Mouse (Mus musculus) intestine, postnatal 0 days (tissue): Measurements from ENCODE around the gene Cdk13. TPM values are rescaled to one million over a fixed set of nuclear protein-coding genes. Genes with fewer than 3 reads are reported as not detected.

Source experiments
- ATAC-seq: fragments of 200-750 bp; cut with Nextera tagmentation; 2 replicates; pipeline ENCODE4 v1.8.0; 2017; ENCODE audit warnings: mild to moderate bottlenecking, moderate TSS enrichment, moderate library complexity
- H3K27ac ChIP-seq: fragments of 300-500 bp; sonication (generic); 2 replicates; pipeline ENCODE4 v1.5.1; 2014; ENCODE audit warnings: mild to moderate bottlenecking, low read depth, low read length, moderate library complexity
- H3K27me3 ChIP-seq: fragments of 300-500 bp; sonication (generic); replicated peaks from 2 replicates; pipeline ENCODE4 v1.6.1; 2014; ENCODE audit warnings: low read length, mixed read lengths; ENCODE audit not compliant: control insufficient read depth, insufficient read depth
- H3K36me3 ChIP-seq: fragments of 300-500 bp; sonication (generic); 2 replicates; pipeline ENCODE4 v1.6.1; 2014; ENCODE audit warnings: mild to moderate bottlenecking, moderate library complexity; ENCODE audit not compliant: control insufficient read depth, insufficient read depth
- H3K4me1 ChIP-seq: fragments of 300-500 bp; sonication (generic); replicated peaks from 2 replicates; pipeline ENCODE4 v1.6.1; 2014; ENCODE audit warnings: antibody characterized with exemption, low read length, mixed read lengths; ENCODE audit not compliant: control insufficient read depth, insufficient read depth
- H3K4me2 ChIP-seq: fragments of 300-500 bp; sonication (generic); replicated peaks from 2 replicates; pipeline ENCODE4 v1.6.1; 2014; ENCODE audit warnings: low read depth, mild to moderate bottlenecking, moderate library complexity
- H3K4me3 ChIP-seq: fragments of 300-500 bp; sonication (generic); 2 replicates; pipeline ENCODE4 v1.5.1; 2014; ENCODE audit warnings: low read depth, low read length
- H3K9ac ChIP-seq: fragments of 300-500 bp; sonication (generic); 2 replicates; pipeline ENCODE4 v1.6.1; 2014; ENCODE audit warnings: mild to moderate bottlenecking, low read depth, low read length
- H3K9me3 ChIP-seq: fragments of 300-500 bp; sonication (generic); 2 replicates; pipeline ENCODE4 v1.6.1; 2016; ENCODE audit warnings: mixed run types; ENCODE audit not compliant: control insufficient read depth
- CTCF ChIP-seq: sonication (generic); IDR thresholded peaks from 2 replicates; pipeline ENCODE4 v1.5.1; 2016; ENCODE audit warnings: low read depth, mild to moderate bottlenecking, control low read depth, antibody characterized with exemption, moderate library complexity
- WGBS: fragments of 180-500 bp; shearing (Covaris S2); extraction: QIAGEN DNeasy Blood & Tissue Kit; methylation state at CpG from one replicate; pipeline ENCODE4 v1.1.7; 2014; 5-methylcytosine and 5-hydroxymethylcytosine counted together
- polyA plus RNA-seq: library from polyadenylated mRNA; unstranded; fragments of >200 nt; fragmentation: Nextera tagmentation; extraction: Ambion mirVana; gene quantifications from 2 replicates; pipeline ENCODE4 v1.2.1, GENCODE M21; 2015

The Cdk13 gene
- polyA plus RNA-seq, 1 experiment from 2014 or later: 10.7 TPM

DNA sequence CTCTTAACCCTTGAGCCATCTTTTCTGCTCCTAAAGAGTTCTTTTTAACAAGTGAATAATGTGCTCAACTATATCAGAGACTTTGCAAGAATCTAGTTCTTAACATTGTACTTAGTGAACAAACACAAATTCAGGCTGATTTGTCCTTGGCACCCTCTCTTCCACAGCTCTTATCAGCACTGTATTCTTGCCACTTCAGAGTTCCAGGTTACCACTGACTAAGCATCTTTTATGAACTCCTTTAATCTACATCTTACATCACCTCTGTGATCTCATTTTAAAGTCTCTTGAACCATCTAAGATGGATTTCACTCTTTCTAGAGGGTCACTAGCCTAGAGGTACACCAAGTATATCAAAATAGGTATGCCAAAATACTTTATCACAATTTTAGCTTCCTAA, 29.5 kb downstream of the Cdk13 start:
- Histone ChIP-seq H3K4me3 (no peak overlapping the region), H3K9me3 (no peaks in the 10 kb centered on the region), H3K4me1 (no peaks in the 10 kb centered on the region), H3K27ac (no peak overlapping the region), H3K36me3 (peaks cover 5% of the 10 kb centered on the region; the same call in 1 of the 2 replicates), H3K9ac (no peak overlapping the region), H3K4me2 (no peak overlapping the region), H3K27me3 (no peaks in the 10 kb centered on the region)
- ATAC-seq: no peak
- no peak for TF ChIP-seq CTCF

DNA sequence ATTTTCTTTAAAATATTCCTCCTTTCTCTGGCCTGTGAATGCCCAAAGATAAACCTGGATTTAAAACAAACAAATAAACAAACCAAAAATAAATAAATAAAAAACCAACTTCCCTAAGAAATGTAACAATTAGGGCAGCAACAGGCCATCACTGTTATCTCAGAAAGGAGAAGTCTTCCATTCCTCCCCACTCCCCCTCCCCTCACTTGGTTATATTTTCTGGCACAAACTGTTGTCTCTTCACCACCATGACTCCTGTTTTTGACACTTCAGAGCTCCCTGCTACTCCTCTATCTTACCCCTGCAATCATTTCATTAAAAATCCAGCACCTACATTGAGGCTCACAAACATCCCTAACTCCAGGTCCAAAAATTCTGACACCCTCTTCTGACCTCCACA, 31.8 kb downstream of the Cdk13 start:
- no peak for ATAC-seq
- Histone ChIP-seq H3K4me1 (no peaks in the 10 kb centered on the region), H3K27me3 (no peaks in the 10 kb centered on the region), H3K9me3 (no peaks in the 10 kb centered on the region), H3K27ac (no peak overlapping the region), H3K36me3 (peaks cover 5% of the 10 kb centered on the region; the same call in 1 of the 2 replicates), H3K4me3 (no peak overlapping the region), H3K4me2 (no peak overlapping the region), H3K9ac (no peak overlapping the region)
- TF ChIP-seq CTCF: no peak

DNA sequence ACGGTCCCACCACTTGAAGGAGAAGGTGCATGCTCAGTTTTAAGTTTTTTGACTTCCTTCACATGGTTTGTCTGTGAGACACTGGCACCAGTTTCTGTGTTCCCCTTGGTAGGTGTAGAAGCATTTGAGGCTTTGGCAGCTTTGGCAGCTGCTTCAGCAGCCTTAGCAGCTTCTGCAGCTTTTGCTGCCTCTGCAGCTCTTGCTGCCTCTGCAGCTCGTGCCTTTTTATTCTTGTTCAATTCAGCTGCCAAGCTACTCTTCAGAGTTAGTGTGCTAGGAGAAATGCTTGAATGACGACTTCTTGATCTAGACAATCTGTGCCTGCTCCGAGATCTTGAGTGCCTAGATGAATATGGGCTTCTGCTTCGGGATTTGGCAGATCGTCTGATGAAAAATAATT, 32.3 kb downstream of the Cdk13 start:
- WGBS: 71% methylated on average over 6 of the region's 6 CpGs
- Histone ChIP-seq H3K27ac (no peak overlapping the region), H3K4me2 (no peak overlapping the region), H3K4me1 (no peaks in the 10 kb centered on the region), H3K4me3 (no peak overlapping the region), H3K36me3 (peaks cover 5% of the 10 kb centered on the region; the same call in 1 of the 2 replicates), H3K27me3 (no peaks in the 10 kb centered on the region), H3K9ac (no peak overlapping the region), H3K9me3 (no peaks in the 10 kb centered on the region)
- no peak for TF ChIP-seq CTCF
- ATAC-seq: no peak

DNA sequence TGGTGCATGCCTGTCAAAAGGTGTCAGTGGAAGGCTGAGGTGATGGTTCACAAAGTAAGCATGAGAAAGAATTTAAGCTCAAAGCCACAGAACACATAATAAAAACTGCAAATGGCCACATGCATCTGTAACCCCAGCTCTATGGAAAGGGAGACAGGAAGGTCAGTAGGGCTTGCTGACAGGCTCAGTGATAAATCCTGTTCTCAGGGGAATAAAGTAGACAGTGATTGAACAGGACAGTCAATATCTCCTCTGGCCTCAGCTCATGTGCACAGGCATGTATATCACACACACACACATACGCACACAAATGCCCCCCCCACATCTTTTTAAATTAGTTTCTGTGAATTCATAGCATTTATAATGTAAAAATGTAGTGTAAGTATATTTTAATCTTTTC, 42.5 kb downstream of the Cdk13 start:
- ATAC-seq: no peak
- Histone ChIP-seq H3K36me3 (peaks cover 19% of the 10 kb centered on the region; the same call in 1 of the 2 replicates), H3K4me2 (no peak overlapping the region), H3K27me3 (no peaks in the 10 kb centered on the region), H3K4me1 (no peaks in the 10 kb centered on the region), H3K4me3 (no peak overlapping the region), H3K9ac (no peak overlapping the region), H3K9me3 (no peaks in the 10 kb centered on the region), H3K27ac (no peak overlapping the region)
- WGBS: 97% methylated on average over 1 of the region's 1 CpGs
- TF ChIP-seq CTCF: no peak

DNA sequence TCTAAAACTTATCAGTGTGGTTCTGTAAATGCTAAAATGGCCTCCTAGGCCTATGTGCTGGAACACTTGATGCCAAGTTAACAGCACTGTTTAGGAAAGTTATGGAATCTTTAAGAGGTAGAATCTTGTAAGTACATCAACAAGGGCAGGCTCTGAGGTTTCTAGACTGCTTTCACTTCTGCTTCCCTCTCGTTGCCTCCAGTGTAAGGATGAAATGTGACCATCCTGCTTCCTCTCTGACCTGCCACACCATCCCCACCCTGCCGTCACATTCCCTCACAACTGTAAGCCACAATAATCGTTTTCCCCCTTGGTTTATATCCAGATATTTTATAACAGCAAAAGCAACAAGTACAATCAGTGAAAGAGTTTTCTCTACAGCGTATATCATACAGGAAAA, 49.9 kb downstream of the Cdk13 start:
- 78% methylated on average over 4 of the region's 4 CpGs for WGBS
- TF ChIP-seq CTCF: no peak
- Histone ChIP-seq H3K9ac (no peak overlapping the region), H3K36me3 (peaks cover 10% of the 10 kb centered on the region; the same call in 1 of the 2 replicates), H3K4me3 (no peak overlapping the region), H3K4me2 (no peak overlapping the region), H3K27ac (no peak overlapping the region), H3K9me3 (no peaks in the 10 kb centered on the region), H3K27me3 (no peaks in the 10 kb centered on the region), H3K4me1 (no peaks in the 10 kb centered on the region)
- ATAC-seq: no peak

DNA sequence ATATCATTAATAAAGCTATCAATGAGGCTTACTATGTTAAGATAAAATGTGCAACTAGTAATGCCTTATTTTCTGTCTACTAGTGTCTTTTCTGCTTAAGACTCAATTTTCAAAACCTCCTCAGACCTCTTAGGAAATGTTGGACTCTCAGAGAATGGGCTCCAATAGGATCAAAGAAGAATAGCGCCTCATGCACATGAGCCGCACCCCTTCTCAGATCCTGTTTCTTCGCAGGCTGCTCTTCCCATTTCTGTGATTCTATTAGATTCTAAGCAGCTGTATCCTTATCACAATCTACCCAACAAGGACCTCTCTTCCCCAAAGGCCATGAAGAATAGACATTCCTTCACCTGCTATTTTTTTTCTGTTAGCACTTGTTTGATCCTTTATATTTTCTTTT, 76.1 kb downstream of the Cdk13 start:
- H3K9ac ChIP-seq: no peak overlapping the region
- H3K27ac ChIP-seq: no peak overlapping the region
- WGBS: 89% methylated on average over 3 of the region's 3 CpGs
- no peak for ATAC-seq
- H3K4me3 ChIP-seq: no peak overlapping the region
- H3K36me3 ChIP-seq: peaks cover 12% of the 10 kb centered on the region
- H3K9me3 ChIP-seq: no peaks in the 10 kb centered on the region
- TF ChIP-seq CTCF: no peak
- no peaks in the 10 kb centered on the region for H3K4me1 ChIP-seq
- H3K27me3 ChIP-seq: no peaks in the 10 kb centered on the region
- no peak overlapping the region for H3K4me2 ChIP-seq

DNA sequence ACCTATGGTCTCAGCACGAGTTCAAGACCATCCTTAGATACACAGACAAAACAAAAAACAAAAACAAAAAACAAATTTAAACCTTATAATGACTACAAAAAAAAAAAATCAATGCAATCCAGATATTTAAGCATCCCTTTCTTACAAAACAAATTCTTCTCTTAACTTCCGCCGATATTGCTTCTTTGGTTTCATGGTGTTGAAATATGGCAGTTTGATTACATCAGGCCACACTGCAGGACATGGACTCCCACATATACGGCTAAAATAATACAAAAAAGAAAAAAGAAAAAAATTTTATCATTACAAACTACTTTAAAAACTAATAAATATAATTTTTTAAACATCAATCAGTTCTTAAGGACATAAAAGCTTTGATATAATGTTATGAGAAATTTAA, 77.0 kb downstream of the Cdk13 start:
- no peaks in the 10 kb centered on the region for H3K4me1 ChIP-seq
- 86% methylated on average over 4 of the region's 4 CpGs for WGBS
- no peak for TF ChIP-seq CTCF
- H3K27me3 ChIP-seq: no peaks in the 10 kb centered on the region
- H3K9ac ChIP-seq: no peak overlapping the region
- no peak overlapping the region for H3K27ac ChIP-seq
- no peak overlapping the region for H3K4me3 ChIP-seq
- no peak for ATAC-seq
- H3K36me3 ChIP-seq: peaks cover 12% of the 10 kb centered on the region
- no peak overlapping the region for H3K4me2 ChIP-seq
- H3K9me3 ChIP-seq: no peaks in the 10 kb centered on the region
